Mouse (Mus musculus) erythroblast, embryonic 14.5 days (primary cell): ENCODE data around the gene Alox12b.

Source experiments
- GATA1 ChIP-seq: IDR thresholded peaks from 2 replicates; pipeline ENCODE4 v1.6.1; 2012; ENCODE audit warnings: low read length, inconsistent platforms, mixed read lengths
- TAL1 ChIP-seq: IDR thresholded peaks from 3 replicates; pipeline ENCODE4 v1.6.1; 2012; ENCODE audit warnings: low read length, inconsistent platforms, mixed read lengths

GRCm38 (mm10) chr11:69125919-69126705, 30.7 kb upstream of the Alox12b start:
- TF ChIP-seq GATA1 (no peak), TAL1 (no peak)
